Mouse (Mus musculus): ENCODE data around the gene Hydin. TPM values are rescaled to one million over a fixed set of nuclear protein-coding genes. Genes with fewer than 3 reads are reported as not detected.
A peak's percentile ranks its signal among the peaks of the same experiment; 100 is the strongest.

Gene Hydin
- polyA plus RNA-seq, 1 experiment from 2014 or later: 0.08 TPM

- H3K27me3 ChIP-seq (ENCODE audit: control insufficient read depth, insufficient read depth, low read length): no peaks in the 10 kb centered on the region
- ATAC-seq (ENCODE audit: insufficient number of reproducible peaks, insufficient read depth, low FRiP score, low read depth): no peak
- WGBS: 79% methylated on average over 21 of the region's 21 CpGs
- H3K9me3 ChIP-seq (ENCODE audit: control insufficient read depth, low read length): no peaks in the 10 kb centered on the region
- H3K36me3 ChIP-seq (ENCODE audit: control insufficient read depth, insufficient read depth, low read length): no peaks in the 10 kb centered on the region
- H3K27ac ChIP-seq (replicated peaks in 1 of 2; ENCODE audit: control insufficient read depth in 1 of 2, insufficient read depth in 1 of 2, low read depth in 2 of 2, low read length in 2 of 2): no peak overlapping the region
- no peak overlapping the region for H3K4me3 ChIP-seq (ENCODE audit: control insufficient read depth in 1 of 2, insufficient read depth in 1 of 2, low read depth in 1 of 2, low read length in 2 of 2)
- H3K4me2 ChIP-seq (ENCODE audit: low read length): no peak overlapping the region
- no peak overlapping the region for H3K9ac ChIP-seq (ENCODE audit: low read length)
- H3K4me1 ChIP-seq (ENCODE audit: control insufficient read depth in 2 of 2, insufficient read depth in 2 of 2, low read length in 2 of 2): no peaks in the 10 kb centered on the region
These were observed 8.9 kb downstream of the Hydin start for GRCm38 (mm10) chr8:110275465-110276258.

GRCm38 (mm10) chr8:110276259-110276560, 9.4 kb downstream of the Hydin start:
- no peak overlapping the region for H3K4me3 ChIP-seq (ENCODE audit: control insufficient read depth in 1 of 2, insufficient read depth in 1 of 2, low read depth in 1 of 2, low read length in 2 of 2)
- no peaks in the 10 kb centered on the region for H3K27me3 ChIP-seq (ENCODE audit: control insufficient read depth, insufficient read depth, low read length)
- H3K9me3 ChIP-seq (ENCODE audit: control insufficient read depth, low read length): no peaks in the 10 kb centered on the region
- H3K27ac ChIP-seq (replicated peaks in 1 of 2; ENCODE audit: control insufficient read depth in 1 of 2, insufficient read depth in 1 of 2, low read depth in 2 of 2, low read length in 2 of 2): no peak overlapping the region
- WGBS: 73% methylated on average over 1 of the region's 1 CpGs
- H3K4me1 ChIP-seq (ENCODE audit: control insufficient read depth in 2 of 2, insufficient read depth in 2 of 2, low read length in 2 of 2): no peaks in the 10 kb centered on the region
- H3K9ac ChIP-seq (ENCODE audit: low read length): no peak overlapping the region
- ATAC-seq (ENCODE audit: insufficient number of reproducible peaks, insufficient read depth, low FRiP score, low read depth): no peak
- no peak overlapping the region for H3K4me2 ChIP-seq (ENCODE audit: low read length)
- H3K36me3 ChIP-seq (ENCODE audit: control insufficient read depth, insufficient read depth, low read length): no peaks in the 10 kb centered on the region

- no peak overlapping the region for H3K9ac ChIP-seq (ENCODE audit: low read length)
- WGBS: 48% methylated on average over 2 of the region's 2 CpGs
- H3K27me3 ChIP-seq (ENCODE audit: control insufficient read depth, insufficient read depth, low read length): no peaks in the 10 kb centered on the region
- no peak overlapping the region for H3K4me2 ChIP-seq (ENCODE audit: low read length)
- H3K4me3 ChIP-seq (ENCODE audit: control insufficient read depth in 1 of 2, insufficient read depth in 1 of 2, low read depth in 1 of 2, low read length in 2 of 2): no peak overlapping the region
- no peak for ATAC-seq (ENCODE audit: insufficient number of reproducible peaks, insufficient read depth, low FRiP score, low read depth)
- no peaks in the 10 kb centered on the region for H3K4me1 ChIP-seq (ENCODE audit: control insufficient read depth in 2 of 2, insufficient read depth in 2 of 2, low read length in 2 of 2)
- no peaks in the 10 kb centered on the region for H3K36me3 ChIP-seq (ENCODE audit: control insufficient read depth, insufficient read depth, low read length)
- no peak overlapping the region for H3K27ac ChIP-seq (replicated peaks in 1 of 2; ENCODE audit: control insufficient read depth in 1 of 2, insufficient read depth in 1 of 2, low read depth in 2 of 2, low read length in 2 of 2)
- H3K9me3 ChIP-seq (ENCODE audit: control insufficient read depth, low read length): no peaks in the 10 kb centered on the region
These were observed 45.9 kb downstream of the Hydin start for GRCm38 (mm10) chr8:110312715-110313114.

GRCm38 (mm10) chr8:110315826-110316225, 49.0 kb downstream of the Hydin start:
- no peak overlapping the region for H3K9ac ChIP-seq (ENCODE audit: low read length)
- no peak overlapping the region for H3K4me3 ChIP-seq (ENCODE audit: control insufficient read depth in 1 of 2, insufficient read depth in 1 of 2, low read depth in 1 of 2, low read length in 2 of 2)
- H3K9me3 ChIP-seq (ENCODE audit: control insufficient read depth, low read length): no peaks in the 10 kb centered on the region
- H3K4me2 ChIP-seq (ENCODE audit: low read length): no peak overlapping the region
- H3K27me3 ChIP-seq (ENCODE audit: control insufficient read depth, insufficient read depth, low read length): no peaks in the 10 kb centered on the region
- WGBS: 61% methylated on average over 7 of the region's 7 CpGs
- no peaks in the 10 kb centered on the region for H3K4me1 ChIP-seq (ENCODE audit: control insufficient read depth in 2 of 2, insufficient read depth in 2 of 2, low read length in 2 of 2)
- no peaks in the 10 kb centered on the region for H3K36me3 ChIP-seq (ENCODE audit: control insufficient read depth, insufficient read depth, low read length)
- no peak overlapping the region for H3K27ac ChIP-seq (replicated peaks in 1 of 2; ENCODE audit: control insufficient read depth in 1 of 2, insufficient read depth in 1 of 2, low read depth in 2 of 2, low read length in 2 of 2)
- no peak for ATAC-seq (ENCODE audit: insufficient number of reproducible peaks, insufficient read depth, low FRiP score, low read depth)

GRCm38 (mm10) chr8:110319586-110319985, 52.8 kb downstream of the Hydin start:
- Histone ChIP-seq H3K9me3 (ENCODE audit: control insufficient read depth, low read length) (no peaks in the 10 kb centered on the region), H3K4me3 (ENCODE audit: control insufficient read depth in 1 of 2, insufficient read depth in 1 of 2, low read depth in 1 of 2, low read length in 2 of 2) (no peak overlapping the region), H3K36me3 (ENCODE audit: control insufficient read depth, insufficient read depth, low read length) (no peaks in the 10 kb centered on the region), H3K27me3 (ENCODE audit: control insufficient read depth, insufficient read depth, low read length) (no peaks in the 10 kb centered on the region; the same call in 1 of the 2 replicates), H3K4me1 (ENCODE audit: control insufficient read depth in 2 of 2, insufficient read depth in 2 of 2, low read length in 2 of 2) (no peaks in the 10 kb centered on the region), H3K27ac (replicated peaks in 1 of 2; ENCODE audit: control insufficient read depth in 1 of 2, insufficient read depth in 1 of 2, low read depth in 2 of 2, low read length in 2 of 2) (no peak overlapping the region), H3K4me2 (ENCODE audit: low read length) (no peak overlapping the region), H3K9ac (ENCODE audit: low read length) (no peak overlapping the region)
- no peak for ATAC-seq (ENCODE audit: insufficient number of reproducible peaks, insufficient read depth, low FRiP score, low read depth)
- 71% methylated on average over 4 of the region's 4 CpGs for WGBS

- H3K27me3 ChIP-seq (ENCODE audit: control insufficient read depth, insufficient read depth, low read length): no peaks in the 10 kb centered on the region; the same call in 1 of the 2 replicates
- ATAC-seq (ENCODE audit: insufficient number of reproducible peaks, insufficient read depth, low FRiP score, low read depth): no peak
These were observed 54.7 kb downstream of the Hydin start for GRCm38 (mm10) chr8:110321446-110321845.

GRCm38 (mm10) chr8:110323981-110324574, 57.3 kb downstream of the Hydin start:
- H3K27me3 ChIP-seq (ENCODE audit: control insufficient read depth, insufficient read depth, low read length): no peaks in the 10 kb centered on the region; the same call in 1 of the 2 replicates
- no peak overlapping the region for H3K9ac ChIP-seq (ENCODE audit: low read length)
- no peak overlapping the region for H3K4me3 ChIP-seq (ENCODE audit: control insufficient read depth in 1 of 2, insufficient read depth in 1 of 2, low read depth in 1 of 2, low read length in 2 of 2)
- H3K9me3 ChIP-seq (ENCODE audit: control insufficient read depth, low read length): 0 out of 2 replicates have a peak, but pooled peaks cover 4% of the 10 kb centered on the region
- H3K4me2 ChIP-seq (ENCODE audit: low read length): no peak overlapping the region
- ATAC-seq (ENCODE audit: insufficient number of reproducible peaks, insufficient read depth, low FRiP score, low read depth): no peak
- no peak overlapping the region for H3K27ac ChIP-seq (replicated peaks in 1 of 2; ENCODE audit: control insufficient read depth in 1 of 2, insufficient read depth in 1 of 2, low read depth in 2 of 2, low read length in 2 of 2)
- H3K36me3 ChIP-seq (ENCODE audit: control insufficient read depth, insufficient read depth, low read length): no peaks in the 10 kb centered on the region
- no peaks in the 10 kb centered on the region for H3K4me1 ChIP-seq (ENCODE audit: control insufficient read depth in 2 of 2, insufficient read depth in 2 of 2, low read length in 2 of 2)
- WGBS: 67% methylated on average over 10 of the region's 10 CpGs

More at GRCm38 (mm10) chr8:110321446-110321845, 54.7 kb downstream of the Hydin start:
- Histone ChIP-seq H3K4me1 (ENCODE audit: control insufficient read depth in 2 of 2, insufficient read depth in 2 of 2, low read length in 2 of 2) (no peaks in the 10 kb centered on the region), H3K27ac (replicated peaks in 1 of 2; ENCODE audit: control insufficient read depth in 1 of 2, insufficient read depth in 1 of 2, low read depth in 2 of 2, low read length in 2 of 2) (no peak overlapping the region), H3K36me3 (ENCODE audit: control insufficient read depth, insufficient read depth, low read length) (no peaks in the 10 kb centered on the region), H3K9me3 (ENCODE audit: control insufficient read depth, low read length) (no peaks in the 10 kb centered on the region), H3K4me3 (ENCODE audit: control insufficient read depth in 1 of 2, insufficient read depth in 1 of 2, low read depth in 1 of 2, low read length in 2 of 2) (no peak overlapping the region), H3K4me2 (ENCODE audit: low read length) (peak overlapping the region; percentile 41), H3K9ac (ENCODE audit: low read length) (no peak overlapping the region)
- 54% methylated on average over 2 of the region's 2 CpGs for WGBS
